Mouse (Mus musculus): ENCODE data around the gene Grin2c.
A peak's percentile ranks its signal among the peaks of the same experiment; 100 is the strongest.

GRCm38 (mm10) chr11:115249721-115250404, 17.2 kb downstream of the Grin2c start:
- TF ChIP-seq CTCF (IDR thresholded peaks at IDR 0.05; ENCODE audit: borderline replicate concordance, extremely low read depth, insufficient read depth, insufficient read length) (peak; percentile 10; the same call in 1 of the 2 replicates), POLR2A (IDR thresholded peaks at IDR 0.05; ENCODE audit: borderline replicate concordance, extremely low read depth, insufficient read depth, insufficient read length, poor library complexity, severe bottlenecking) (no peak)
